Mouse (Mus musculus): ENCODE measurements at regions not wholly inside any gene's neighbourhood (a gene's known extent, or its start where the extent isn't known, plus 50 kb on each side); places are given as distances from the start of the nearest gene placed in this dataset.
A peak's percentile ranks its signal among the peaks of the same experiment; 100 is the strongest.

DNA sequence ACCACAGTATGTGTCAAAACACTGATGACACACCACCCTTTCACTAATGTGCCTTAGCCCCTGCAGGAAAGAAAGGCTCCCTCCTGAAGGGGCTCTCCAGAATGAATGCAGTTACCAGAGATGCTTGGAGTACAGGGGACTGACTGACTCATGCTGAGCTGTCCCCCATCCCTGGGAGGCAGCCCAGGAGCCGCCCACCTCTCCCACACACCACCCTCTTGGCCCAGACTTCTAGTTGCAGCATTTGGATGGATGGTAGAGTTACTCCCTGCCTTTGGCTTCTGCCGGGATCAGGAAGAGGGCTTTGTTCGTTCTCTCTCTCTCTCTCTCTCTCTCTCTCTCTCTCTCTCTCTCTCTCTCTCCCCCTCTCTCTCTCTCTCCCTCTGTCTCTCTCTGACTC lies 53.4 kb upstream of the Jun start:
- peak; percentile 59 for DNase-seq

DNA sequence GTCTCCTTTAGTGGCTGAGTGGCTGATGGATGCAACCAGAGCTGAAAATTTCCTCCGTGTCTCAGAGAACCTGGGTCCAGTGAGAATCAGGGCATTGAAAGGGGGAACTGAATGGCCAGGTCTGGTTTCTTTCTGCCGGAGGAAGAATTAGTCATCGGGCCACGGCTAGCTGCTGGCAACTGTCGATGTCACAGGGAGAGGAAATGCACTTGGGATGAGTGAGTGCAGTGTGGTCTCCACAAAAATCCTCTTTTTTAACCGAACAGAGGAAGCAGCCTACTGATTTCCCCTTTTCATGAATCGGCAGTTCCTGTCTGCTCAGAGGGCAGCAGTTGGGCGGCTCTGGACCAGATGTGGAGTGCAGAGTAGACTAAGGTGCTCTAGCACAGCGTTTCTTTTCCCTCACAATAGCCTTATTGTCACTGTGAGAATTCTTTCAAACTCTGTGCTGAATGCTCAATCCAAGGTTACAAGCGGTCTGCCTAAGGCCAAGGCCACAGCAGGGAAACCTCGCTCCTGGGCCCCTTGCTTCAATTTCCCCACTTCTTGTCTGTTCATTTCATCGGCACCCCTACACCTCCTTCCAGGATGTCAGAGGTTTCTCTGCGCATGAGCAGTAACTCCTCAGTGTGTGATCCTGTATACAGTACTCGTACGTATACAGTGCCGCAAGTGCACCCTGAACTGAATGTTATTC lies 54.1 kb upstream of the Jun start:
- DNase-seq: peak; percentile 25

DNA sequence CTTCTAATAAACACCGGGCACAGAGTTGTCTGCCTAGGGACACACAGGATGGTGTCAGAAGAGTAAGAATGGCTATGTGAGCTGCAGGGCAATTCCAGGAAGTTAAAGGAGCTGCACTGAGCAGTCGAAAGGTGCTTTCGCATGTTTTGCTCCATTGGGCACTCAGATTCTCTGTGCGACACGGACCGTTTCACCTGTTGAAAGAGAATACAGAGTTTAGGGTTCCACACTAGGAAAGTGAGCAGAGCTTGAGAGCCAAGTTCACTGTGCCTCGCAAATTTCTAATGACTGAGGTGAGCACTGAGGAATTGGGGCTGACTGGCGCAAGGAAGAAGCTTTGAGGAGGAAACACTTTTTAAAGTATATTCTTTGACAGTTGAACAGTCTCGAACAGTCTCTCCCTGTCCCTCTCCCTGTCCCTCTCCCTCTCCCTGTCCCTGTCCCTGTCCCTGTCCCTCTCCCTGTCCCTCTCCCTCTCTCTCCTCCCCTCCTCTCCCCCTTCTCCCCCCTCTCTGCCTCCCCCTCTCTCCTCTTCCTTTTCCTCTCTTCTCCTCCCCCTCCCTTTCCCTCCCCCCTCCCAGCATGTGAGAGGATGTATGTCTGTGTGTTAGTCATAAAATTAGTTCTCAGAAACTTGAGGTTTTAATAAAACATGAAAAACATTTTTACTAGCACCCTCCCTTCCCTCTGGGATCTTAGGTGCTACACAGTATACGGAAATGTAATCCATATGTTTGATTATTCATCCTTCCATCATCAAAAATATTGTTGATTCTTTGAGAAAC lies 55.1 kb upstream of the Jun start:
- DNase-seq: no peak

DNA sequence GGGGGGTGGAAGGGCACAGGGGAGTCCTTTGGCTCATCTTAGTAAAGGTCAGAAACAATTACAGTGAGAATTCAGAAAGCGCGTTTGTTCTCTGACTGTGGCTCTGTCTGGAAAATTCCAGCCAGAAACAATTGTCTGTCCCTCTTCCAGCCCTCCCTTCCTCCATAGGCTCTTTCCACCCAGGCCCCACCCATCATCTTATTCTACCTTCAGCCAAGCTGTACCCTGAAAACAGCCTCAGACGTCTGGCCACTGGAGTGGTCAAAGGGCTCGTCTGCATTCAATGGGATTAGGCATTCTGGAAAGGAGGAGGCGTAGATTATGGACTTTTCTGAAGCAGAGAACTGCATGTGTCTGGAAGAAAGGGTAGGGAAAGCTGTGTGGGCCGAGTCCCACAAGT lies 56.8 kb upstream of the Jun start:
- DNase-seq: no peak

DNA sequence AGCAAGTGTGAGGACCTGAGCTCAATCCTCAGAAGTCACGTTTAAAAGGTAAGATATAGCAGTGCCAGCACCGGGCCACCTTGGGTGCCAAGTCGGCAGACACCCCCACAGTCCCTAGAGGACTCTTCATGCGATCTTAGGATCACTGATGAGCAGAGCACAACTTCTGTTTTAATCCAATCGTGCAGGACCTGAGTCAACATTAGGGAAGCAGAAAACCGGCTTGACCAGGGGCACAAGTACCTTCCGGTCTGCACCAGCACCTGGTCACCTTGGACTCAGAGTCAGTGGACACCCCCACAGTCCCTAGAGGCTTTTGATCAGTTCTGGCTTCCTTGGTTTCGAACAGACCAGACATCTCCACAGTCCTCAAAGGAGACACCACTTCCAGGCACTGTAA lies 58.8 kb upstream of the Jun start:
- DNase-seq: no peak

DNA sequence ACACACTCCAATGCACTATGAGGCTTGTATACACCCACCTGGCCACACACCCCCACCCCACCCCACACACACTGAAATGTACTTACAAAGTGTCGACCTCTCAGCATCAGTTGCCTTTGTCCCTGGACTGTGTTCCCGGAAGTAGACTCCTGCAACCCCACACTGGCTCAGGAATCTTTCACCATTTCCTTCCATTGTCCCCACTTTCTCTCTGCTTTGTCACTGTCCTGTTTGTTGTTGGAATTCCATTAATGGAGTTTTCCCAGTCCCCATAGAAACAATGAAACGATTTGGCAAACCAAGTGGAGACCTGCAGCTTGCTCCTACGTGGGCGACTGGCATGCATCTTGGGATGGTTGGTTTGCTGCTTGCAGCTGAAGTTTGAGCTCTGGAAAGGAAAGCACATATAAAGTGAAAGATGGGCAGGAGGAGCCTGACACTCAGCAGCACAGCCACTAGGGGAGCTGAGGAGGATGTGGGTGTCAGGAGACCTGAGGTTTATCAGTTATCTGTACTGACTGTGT lies 65.2 kb upstream of the Jun start:
- no peak for DNase-seq

GRCm38 (mm10) chr4:95120876-95121275 lies 68.9 kb upstream of the Jun start:
- DNase-seq: no peak

GRCm38 (mm10) chr4:95125346-95125745 lies 73.3 kb upstream of the Jun start:
- DNase-seq: no peak

DNA sequence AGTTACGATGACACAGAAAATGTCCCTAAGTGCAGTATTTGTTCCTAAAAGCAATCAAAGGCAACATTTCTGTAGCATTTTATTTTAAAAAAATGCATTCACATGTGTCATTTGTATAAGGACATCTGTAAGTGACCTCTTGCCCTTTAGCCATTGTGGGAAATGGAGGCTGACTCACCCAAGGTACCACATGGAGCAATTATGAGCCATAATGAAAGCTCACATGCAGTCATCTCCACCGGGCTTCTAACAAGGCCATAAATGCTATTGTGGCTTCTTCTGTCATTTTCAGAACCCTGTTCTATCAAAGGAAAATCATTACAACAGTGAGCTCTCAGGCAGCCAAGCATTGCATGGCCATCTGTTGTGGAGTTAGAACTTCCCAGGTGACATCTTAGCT lies 75.9 kb upstream of the Jun start:
- no peak for DNase-seq

DNA sequence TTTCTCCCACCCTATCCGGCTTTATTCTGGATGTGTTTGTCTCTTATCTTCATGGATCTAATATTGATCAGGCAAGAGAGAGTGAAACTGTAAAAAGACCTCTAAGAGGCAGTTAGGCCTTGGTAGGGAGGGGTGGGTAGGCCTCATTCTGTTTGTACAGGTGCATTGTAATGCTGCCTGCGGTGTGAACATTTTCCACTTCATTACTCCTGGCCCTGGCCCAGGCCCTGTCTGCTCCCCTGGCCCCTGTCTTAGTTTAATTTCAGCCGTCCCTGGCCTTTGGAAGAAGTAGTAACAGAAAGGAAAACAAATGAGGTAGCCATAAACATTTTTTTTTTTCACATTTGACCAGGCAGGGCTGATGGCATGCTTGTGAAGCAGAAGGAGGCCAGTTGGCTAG lies 81.8 kb upstream of the Jun start:
- DNase-seq: no peak

- DNase-seq: no peak
These were observed 82.6 kb upstream of the Jun start for GRCm38 (mm10) chr4:95134611-95135010.

GRCm38 (mm10) chr4:95137413-95138143 lies 85.6 kb upstream of the Jun start:
- DNase-seq: no peak

- no peak for DNase-seq
These were observed 86.7 kb upstream of the Jun start for GRCm38 (mm10) chr4:95138676-95139075.

GRCm38 (mm10) chr4:95141253-95141652 lies 89.2 kb upstream of the Jun start:
- DNase-seq: no peak

- DNase-seq: no peak
These were observed 91.1 kb upstream of the Jun start for GRCm38 (mm10) chr4:95143130-95143529.

- no peak for DNase-seq
These were observed 91.6 kb upstream of the Jun start for GRCm38 (mm10) chr4:95143668-95144067.

DNA sequence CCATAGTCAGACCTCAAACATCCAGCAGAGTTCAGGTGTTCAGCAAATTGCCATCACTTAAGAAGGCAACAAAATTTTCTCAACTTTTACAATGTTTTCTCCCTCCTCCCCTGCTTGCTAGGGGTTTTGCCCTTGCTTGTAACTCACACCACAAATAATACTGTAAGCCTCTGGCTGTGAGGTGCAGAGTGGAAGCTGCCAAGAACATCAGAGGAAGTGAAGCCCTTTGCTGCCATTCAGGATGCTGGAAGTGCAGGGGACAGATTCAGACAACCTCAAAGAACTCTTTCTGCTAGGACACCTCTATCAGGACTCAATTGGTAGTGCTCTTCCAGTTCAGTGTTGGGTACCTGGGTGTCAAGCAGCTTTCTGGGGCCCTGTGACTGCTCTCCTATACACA lies 92.4 kb upstream of the Jun start:
- no peak for DNase-seq

DNA sequence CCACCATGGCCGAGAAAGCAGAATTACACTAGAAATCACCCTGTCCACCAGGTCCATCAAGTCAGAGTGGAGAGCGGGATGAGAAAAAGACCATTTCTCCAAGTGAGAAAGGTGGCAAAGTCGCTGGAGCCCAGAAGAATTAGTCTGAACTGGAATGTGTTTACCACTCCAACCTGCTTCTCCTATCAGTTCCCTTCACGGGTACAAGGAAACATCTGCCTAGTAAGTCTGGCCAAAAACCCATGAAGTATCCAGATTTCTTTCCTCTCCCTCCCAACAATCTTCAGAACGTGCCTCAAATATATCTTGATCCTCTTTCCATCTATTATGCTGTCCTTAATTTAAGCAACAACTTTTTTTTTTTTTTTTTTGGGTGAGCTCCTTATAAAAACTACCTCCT lies 94.2 kb upstream of the Jun start:
- no peak for DNase-seq

- DNase-seq: no peak
These were observed 96.6 kb upstream of the Jun start for GRCm38 (mm10) chr4:95148665-95149064.

DNA sequence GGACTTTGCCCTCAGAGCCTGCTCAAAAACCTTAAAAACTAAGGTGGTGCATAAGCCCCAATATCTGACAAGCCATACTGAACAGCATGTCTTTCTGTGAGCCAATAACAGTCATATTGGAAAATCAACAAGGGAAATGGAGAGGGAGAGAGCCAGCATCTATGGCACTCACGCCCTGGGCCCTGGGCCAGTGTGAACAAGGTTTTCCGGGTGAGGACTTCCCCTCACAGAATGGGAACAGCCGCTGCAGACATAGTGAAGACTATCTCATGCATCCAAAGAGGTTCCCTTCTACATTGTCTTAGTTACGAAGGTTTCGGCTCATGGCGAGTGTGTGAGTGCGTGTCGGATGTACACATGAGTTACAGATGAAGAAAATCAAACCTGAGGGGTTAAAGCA lies 99.7 kb upstream of the Jun start:
- DNase-seq: no peak

DNA sequence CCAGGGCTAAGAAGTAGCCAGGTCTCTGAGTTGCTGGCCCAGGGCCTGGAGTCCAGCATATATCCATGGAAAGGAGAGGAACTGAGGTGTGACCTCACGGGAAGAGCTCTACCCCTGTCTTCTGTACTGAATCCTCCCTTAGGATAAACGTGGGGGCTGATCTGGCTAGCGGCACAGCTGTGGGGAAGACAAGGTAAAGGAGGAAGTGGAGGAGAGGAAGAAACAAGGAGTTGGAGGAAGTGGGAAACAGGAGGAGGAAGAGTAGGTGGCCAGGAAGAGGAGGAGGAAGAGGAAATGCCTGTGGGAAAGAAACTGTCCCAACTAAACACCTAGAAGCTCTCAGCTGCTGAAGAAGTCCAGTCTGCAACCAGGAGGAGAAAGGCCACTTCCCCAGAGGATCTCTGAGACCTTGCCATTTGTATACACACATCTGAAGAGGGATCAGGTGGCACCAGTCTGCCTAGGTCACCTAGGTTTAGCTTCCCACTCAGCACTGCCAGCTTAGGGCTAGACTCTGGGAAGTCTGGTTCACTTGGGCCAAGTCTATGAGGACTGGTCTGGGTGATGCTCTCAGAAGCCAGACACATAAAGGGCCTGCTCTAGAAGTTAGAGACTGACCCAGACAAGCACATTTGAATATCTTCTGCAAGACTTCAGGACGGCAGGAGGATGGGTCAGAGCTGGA lies 100.6 kb upstream of the Jun start:
- DNase-seq: no peak

- no peak for DNase-seq
These were observed 101.8 kb upstream of the Jun start for GRCm38 (mm10) chr4:95153737-95154287.

- DNase-seq: no peak
These were observed 102.4 kb upstream of the Jun start for GRCm38 (mm10) chr4:95154377-95154776.

All from right cerebral cortex, adult 18-20 months (tissue).